Mouse (Mus musculus): ENCODE results near the gene Cntnap2.
"Not testable (repeated sequence)": the region's sequence is repeated elsewhere in the genome, so short reads cannot be mapped to it uniquely, and the experiment has no call there.

Cntnap2 gene

GRCm38 (mm10) chr6:47243863-47244606, 2184.9 kb downstream of the Cntnap2 start:
- DNase-seq (ENCODE audit: low spot score): no peak

GRCm38 (mm10) chr6:47244642-47245041, 2185.5 kb downstream of the Cntnap2 start:
- no peak for DNase-seq (ENCODE audit: low spot score)

DNA sequence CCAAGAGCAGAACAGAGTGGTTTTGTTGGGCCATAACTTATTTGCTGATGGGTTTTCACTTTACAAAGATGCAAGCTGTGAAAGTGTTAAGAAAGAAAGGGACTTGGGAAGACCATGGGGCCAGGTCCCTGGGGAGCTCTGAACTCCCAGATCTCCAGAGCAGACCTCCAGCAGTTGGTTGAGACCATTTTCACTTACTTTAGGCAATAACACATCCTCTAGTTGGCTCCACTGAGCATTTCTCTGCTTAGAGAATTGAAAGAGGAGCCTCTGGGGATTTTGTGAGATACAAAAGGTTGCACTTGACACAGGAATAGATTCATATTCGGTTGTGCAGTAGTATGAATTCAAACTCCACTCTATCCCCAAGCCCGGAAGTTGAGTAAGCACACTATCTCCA, 2196.1 kb downstream of the Cntnap2 start:
- no peak for DNase-seq (ENCODE audit: low spot score)

GRCm38 (mm10) chr6:47256227-47256887, 2197.2 kb downstream of the Cntnap2 start:
- DNase-seq (ENCODE audit: low spot score): no peak

- DNase-seq (ENCODE audit: low spot score): no peak
Measured at GRCm38 (mm10) chr6:47256918-47257506, 2197.9 kb downstream of the Cntnap2 start.

DNA sequence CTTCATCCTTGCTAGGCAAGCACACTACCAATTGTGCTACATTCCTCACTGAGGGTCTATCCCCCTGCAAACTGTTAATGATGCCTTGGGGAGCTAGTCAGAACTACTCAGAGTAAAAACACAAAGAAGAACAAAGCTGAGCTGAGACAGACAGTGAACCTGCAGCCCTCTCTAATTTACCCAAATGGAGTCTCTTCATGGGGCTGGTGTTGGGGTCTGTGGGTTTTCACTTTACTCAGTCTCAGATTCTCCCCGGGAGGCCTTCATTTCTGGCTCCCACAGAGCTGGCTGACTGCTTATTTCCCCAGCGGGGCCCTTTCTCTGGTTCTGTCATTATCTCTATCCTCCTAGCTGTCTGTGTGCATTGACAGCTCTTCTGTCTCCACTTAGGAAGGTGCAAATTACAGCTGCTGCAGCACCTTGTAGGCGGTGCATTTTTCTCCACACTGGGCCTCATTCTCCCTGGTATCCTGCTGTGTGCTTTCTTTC, 2200.5 kb downstream of the Cntnap2 start:
- DNase-seq (ENCODE audit: low spot score): no peak

- DNase-seq (ENCODE audit: low spot score): no peak
Measured at GRCm38 (mm10) chr6:47267236-47267635, 2208.1 kb downstream of the Cntnap2 start.

DNA sequence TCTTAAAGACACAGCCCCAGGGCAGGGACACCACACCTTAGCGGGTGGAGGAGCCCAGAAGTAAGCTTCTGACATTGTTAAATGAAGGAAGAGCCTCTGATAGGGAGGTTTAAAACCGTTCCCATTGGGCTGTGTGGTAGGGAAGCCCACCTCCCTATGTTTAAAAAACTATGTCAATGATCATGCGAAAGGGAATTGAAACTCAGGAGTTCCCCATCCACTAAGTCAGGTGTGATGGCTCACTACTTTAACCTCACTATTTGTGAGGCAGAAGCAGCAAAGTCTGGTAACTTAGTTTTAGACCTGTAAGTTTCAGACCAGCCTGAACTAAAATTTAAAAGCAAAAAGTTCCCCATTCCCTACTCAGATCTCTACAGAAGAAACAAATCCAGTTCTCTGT, 2210.3 kb downstream of the Cntnap2 start:
- DNase-seq (ENCODE audit: low spot score): no peak

- DNase-seq (ENCODE audit: low spot score): no peak
Measured at GRCm38 (mm10) chr6:47271576-47271975, 2212.4 kb downstream of the Cntnap2 start.

- no peak for DNase-seq (ENCODE audit: low spot score)
Measured at GRCm38 (mm10) chr6:47272606-47273575, 2213.7 kb downstream of the Cntnap2 start.

- DNase-seq (ENCODE audit: low spot score): no peak
Measured at GRCm38 (mm10) chr6:47275065-47275464, 2215.9 kb downstream of the Cntnap2 start.

- DNase-seq (ENCODE audit: low spot score): no peak
Measured at GRCm38 (mm10) chr6:47279183-47279582, 2220.0 kb downstream of the Cntnap2 start.

DNA sequence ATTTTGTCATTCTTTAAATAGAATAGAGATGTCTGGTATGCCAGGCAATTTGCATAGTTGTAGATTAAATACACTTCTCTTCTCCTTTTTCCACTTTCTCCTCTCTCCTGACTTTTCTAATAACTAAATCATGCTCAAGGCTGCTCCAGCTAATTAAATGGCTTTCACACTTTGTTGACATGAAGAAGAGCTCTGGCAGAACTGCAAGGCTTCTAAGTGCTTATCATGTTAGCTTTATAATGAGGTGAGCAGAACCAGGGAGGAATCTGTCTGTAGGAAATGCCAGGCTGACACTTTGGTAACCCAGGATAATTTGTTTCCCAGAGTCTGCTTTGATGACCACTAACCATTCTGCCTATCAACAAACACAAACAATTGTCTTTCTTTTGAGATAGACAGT, 2222.4 kb downstream of the Cntnap2 start:
- DNase-seq (ENCODE audit: low spot score): no peak

DNA sequence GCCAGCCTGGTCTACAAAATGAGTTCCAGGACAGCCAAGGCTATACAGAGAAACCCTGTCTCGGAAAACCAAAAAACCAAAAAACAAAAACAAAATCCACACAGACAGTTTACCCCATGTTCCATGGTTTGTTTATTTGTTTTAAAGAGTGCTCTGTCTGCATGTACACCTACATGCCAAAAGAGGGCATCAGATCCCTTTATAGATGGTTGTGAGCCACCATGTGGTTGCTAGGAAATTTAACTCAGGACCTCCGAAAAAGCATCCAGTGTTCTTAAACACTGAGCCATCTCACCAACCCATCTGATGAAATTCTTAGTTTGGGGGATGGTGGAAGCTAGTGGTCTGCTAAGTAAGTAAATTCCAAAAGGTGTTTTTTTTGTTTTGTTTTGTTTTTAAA, 2225.6 kb downstream of the Cntnap2 start:
- no peak for DNase-seq (ENCODE audit: low spot score)

- DNase-seq (ENCODE audit: low spot score): no peak
Measured at GRCm38 (mm10) chr6:47285742-47286141, 2226.6 kb downstream of the Cntnap2 start.

GRCm38 (mm10) chr6:47286247-47286967, 2227.2 kb downstream of the Cntnap2 start:
- not testable (repeated sequence) for DNase-seq (ENCODE audit: low spot score)

- no peak for DNase-seq (ENCODE audit: low spot score)
Measured at GRCm38 (mm10) chr6:47287722-47288121, 2228.6 kb downstream of the Cntnap2 start.

GRCm38 (mm10) chr6:47291973-47292372, 2232.8 kb downstream of the Cntnap2 start:
- DNase-seq (ENCODE audit: low spot score): no peak

GRCm38 (mm10) chr6:47292437-47292836, 2233.3 kb downstream of the Cntnap2 start:
- DNase-seq (ENCODE audit: low spot score): no peak

- DNase-seq (ENCODE audit: low spot score): no peak
Measured at GRCm38 (mm10) chr6:47294433-47294832, 2235.3 kb downstream of the Cntnap2 start.

DNA sequence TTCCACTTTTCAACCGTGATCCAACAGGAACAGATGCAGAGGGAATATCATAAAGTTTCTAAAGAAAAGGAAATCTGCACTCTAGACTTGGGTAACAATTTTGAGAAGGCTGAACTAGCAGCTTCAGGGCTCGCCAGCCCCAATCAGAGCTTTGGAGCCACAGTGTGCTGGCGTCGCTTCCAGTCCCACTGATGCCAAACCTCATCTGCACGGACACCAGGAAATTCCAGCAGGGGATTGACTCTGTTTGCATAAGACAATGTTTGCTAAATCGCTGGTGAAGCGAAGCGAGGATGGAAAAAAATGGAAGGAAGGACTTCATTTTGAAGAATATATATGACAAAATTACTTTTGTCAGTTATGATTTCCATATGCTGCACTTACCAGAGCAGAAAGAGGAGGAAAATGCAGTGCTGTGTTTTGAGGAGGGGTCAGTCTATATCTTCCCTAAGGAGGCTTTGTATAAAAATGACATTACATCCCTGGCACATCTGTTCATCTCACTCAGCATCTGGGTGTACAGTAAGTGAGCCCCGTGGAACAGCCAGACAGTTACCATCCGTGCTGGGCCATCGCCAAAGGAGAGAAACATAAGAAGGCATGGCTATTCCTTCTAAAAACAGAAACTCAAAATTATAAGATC, 2245.8 kb downstream of the Cntnap2 start:
- no peak for DNase-seq (ENCODE audit: low spot score)

Data from adipocyte (in vitro differentiated cells).